Mouse (Mus musculus): ENCODE measurements around the gene Dnmt1.
A peak's percentile ranks its signal among the peaks of the same experiment; 100 is the strongest.

The Dnmt1 gene

DNA sequence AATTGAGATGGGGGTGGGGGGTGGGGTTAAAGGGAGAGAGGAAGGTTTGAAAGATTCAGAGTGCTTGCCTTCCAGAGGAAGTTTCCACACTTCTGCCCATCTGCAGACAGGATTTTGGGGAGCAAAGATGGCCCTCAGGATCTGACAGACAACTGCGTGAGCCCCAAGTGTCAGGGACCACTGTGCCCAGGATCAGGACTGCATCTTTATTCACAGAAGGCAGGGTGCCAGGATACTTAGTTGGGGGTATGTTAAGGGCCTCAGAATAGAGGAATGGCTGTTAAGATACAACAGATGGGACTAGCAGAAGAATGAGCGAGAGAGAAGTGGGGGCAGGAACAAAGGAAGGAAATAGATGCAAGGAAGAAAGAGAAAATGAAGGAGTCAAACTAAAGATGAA, 73.1 kb downstream of the Dnmt1 start:
- DNase-seq (ENCODE audit: low read depth, low spot score) = no peak

DNA sequence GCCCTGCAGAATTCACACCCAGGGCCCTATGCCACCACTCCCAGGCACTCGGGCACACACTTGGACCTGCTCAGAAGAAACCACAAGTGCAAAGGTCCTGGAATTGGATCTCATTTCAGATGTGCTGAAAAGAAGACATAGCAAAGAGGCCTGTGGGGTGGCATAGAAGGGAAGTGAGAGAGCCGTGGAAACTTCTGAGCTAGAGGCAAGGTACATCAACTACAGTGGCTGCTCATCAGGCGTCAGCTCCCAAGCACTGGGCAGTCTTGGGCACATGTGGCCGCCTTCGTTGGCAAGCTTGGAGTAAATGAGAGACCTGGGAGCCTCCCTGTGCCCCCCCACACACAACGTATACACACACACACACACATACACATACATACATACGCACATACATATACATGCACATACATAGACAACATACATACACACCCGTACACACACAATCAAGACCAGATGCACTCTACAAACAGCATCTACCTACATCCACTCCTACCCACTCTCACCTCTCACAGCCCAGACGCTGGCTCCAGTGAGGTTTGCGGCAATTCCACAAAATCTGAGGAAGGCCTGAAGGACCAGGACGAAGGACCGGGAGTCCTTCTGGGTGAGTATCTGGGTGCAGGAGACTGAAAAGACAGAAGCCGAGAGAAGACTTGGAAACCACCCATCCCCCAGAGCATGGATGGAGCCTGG, 80.4 kb downstream of the Dnmt1 start, which contains the start of gene Angptl6:
Angptl6 (minus strand) TSS at position 631 of the 696 bp plus-strand sequence.
- DNase-seq (ENCODE audit: low read depth, low spot score) = no peak

DNA sequence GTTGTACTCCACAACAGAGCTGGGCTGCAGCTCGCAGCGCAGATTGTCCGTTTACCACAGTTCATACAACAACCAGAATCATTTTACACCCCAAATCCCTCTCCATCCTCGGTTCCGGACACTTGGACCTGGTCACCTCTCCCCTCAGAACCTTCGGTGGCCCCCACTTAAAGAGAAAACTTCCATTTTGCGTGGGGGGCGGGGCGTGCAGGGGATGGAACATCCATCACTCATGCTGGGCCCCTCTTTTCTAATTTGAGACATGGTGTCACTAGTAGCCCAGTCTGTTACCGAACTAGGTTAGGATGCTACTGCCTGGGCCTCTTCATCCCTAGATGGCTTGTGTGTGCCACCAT, 81.0 kb downstream of the Dnmt1 start:
- no peak for DNase-seq (ENCODE audit: low read depth, low spot score)

DNA sequence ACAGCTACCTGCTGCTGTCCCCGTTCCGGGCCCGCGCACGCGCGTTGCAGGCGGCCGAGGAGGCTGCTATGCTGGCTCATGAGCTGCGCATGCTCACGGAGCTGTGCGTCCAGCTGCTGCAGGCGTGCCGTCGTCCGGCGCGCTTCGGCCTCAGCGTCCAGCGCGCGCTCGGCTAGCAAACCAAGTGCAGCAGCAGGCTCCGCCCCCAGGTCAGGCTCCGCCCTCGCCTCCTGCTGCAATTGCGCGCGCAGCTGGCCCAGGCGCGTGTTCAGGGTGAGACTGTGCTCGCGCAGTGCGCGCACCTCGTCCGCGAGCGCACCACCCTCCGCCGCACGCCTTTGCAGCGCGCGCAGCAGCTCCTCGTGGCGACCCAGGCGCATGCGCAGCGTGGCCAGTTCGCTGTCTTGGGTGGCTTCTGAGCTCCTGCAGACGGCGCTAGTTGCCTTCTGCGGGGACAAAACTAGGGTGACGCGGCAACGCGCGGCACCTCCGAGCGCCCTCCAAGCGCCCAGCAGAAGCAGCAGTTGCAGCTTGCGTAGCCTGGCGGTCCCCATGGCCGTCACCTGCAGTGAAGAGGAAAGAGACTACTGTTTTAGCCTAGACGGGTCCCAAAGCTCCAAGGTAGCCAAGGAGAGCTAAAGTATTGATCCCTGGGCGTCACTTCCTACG, 81.5 kb downstream of the Dnmt1 start:
- peak; percentile 100 for DNase-seq (ENCODE audit: low read depth, low spot score)

DNA sequence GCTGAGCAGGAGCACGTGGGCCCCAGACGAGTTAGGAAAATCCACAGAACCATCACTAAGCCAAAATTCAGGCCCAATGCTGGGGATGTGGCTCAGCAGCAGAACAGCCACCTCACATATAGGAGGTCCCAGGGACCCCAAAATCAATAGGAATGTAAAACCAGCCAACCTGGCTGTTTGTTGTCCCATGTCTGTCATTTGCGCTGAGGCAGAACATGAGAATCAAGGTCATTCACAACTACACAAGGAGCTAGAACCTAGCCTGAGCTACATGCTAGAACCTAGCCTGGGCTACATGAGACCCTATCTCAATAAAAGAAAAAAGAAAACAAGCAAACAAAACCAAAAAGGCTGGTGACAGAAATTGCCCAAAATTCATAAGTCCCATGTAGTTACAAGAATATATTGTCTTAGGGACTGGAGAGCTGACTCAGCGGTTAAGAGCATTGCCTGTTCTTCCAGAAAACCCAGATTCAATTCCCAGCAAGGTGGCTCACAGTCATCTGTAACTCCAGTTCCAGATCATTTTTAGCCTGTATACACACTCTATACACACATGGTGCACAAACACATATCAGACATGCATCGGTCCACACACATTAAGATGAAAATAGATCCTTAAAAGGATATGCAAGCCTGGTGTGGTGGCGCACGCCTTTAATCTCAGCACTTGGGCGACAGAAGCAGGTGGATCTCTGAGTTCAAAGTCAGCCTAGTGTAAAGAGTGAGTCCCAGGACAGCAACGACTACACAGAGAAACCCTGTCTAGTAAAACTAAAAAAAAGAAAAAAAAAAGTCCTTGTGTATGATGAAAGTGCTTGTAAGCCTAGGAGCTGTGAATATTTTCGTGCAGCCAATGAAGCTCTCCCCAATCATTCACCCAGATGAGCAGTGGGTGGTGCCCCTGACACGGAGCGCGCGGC, 82.3 kb downstream of the Dnmt1 start:
- no peak for DNase-seq (ENCODE audit: low read depth, low spot score)

DNA sequence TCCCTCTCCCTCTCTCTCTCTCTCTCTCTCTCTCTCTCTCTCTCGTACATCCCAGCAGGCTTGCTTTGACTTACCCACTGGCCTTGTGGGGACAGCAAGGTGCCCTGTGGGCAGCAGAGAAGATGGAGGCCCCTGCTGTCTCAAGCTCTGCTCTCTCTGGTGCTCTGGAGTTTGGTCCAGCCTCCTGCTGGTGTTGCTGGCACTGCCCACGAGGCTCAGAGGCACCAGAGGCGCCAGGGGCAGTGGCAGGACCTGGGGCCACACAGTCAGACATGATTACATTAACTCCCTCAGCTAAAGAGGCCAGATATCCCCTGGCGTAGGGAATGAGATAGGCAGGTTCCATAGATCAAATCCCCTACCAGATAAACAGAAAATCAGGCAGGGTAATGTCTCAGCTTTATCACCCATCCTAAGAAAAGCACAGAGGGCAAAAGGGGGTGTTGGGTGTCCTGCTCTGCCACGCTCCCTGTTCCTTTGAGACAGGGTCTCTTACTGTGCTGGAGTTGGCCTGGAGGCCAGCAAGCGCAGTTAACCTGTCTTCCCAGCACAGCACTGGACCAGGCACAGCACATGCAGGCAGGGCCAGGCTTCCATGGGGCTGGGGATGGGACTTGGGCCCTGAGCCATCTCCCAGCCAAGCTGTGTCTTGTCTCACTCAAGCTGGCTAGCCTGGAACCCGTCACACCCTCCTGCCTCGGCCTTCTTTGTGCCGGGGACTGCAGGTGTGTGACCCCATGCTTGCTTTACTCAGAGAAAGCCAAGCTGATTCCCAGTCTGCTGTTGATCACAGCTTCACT, 83.2 kb downstream of the Dnmt1 start:
- no peak for DNase-seq (ENCODE audit: low read depth, low spot score)

DNA sequence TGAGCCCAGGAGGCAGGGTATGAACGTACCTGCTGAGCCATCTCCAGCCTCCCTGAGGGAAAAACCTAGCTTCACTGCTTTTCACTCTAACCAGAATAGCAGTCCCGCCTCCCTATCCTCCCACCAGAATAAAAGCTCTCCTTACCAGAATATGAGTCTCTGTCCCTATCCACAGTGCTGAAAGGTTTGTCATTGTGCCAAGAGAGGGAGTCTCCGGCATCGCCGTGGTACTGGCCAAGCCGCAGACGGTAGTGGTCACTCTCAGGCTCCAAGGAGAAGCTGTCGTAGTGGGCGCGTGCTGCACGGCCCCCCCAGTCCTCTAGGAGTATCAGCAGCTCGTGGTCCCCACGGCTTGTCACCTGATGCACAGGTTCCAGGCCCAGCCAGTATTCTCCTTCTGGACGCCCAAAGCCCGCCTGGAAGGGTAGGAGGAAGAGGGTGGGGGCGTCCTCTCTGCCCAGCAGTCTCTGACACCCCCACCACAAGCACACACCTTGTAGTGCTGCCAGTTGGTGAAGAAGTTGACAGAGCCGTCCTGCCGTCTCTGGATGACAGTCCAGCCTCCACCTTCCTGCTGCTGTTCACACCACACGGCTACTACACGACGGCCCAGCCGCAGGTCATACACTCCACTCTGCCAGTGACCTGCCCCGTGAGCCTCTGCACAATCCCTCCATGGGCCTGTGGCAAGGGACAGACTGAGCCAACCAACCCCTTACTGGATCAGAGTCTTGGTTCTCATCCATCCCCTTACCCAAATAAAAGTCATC, 84.5 kb downstream of the Dnmt1 start:
- no peak for DNase-seq (ENCODE audit: low read depth, low spot score)

DNA sequence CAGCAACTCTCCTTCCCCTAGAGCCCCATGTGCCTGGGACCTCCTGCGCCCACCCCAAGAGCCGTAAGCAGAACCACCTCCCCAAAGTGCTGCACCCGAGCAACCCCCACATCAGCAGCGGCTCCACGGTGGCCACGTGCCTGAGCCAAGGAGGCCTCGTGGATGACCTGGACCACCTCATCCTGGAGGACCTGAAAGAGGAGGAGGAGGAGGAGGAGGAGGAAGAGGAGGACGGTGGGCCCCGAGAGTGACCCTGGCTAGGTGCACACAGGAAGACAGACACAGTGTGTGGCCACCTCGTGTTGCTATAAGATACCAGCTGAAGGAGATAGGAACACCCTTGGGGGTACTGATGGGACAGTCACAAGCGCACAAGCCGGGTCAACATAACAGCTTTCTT, 86.2 kb downstream of the Dnmt1 start:
- no peak for DNase-seq (ENCODE audit: low read depth, low spot score)

DNA sequence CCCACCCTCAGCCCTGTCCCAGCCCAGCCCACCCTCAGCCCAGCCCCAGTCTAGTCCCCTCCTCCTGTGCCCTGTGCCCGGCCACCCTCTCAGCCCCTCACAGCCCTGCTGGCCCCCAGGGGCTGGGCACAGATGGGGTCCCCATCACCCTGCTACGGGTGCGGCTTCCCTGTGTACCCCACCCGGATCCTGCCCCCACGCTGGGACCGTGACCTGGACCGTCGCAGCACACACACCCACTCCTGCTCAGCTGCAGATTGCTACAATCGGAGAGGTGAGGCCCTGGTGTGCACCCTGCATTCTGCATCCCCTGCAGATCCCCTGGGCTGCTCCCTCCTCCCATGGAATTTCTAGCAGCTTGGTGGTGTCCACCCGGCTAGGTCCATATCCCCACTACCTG, 86.7 kb downstream of the Dnmt1 start:
- no peak for DNase-seq (ENCODE audit: low read depth, low spot score)

DNA sequence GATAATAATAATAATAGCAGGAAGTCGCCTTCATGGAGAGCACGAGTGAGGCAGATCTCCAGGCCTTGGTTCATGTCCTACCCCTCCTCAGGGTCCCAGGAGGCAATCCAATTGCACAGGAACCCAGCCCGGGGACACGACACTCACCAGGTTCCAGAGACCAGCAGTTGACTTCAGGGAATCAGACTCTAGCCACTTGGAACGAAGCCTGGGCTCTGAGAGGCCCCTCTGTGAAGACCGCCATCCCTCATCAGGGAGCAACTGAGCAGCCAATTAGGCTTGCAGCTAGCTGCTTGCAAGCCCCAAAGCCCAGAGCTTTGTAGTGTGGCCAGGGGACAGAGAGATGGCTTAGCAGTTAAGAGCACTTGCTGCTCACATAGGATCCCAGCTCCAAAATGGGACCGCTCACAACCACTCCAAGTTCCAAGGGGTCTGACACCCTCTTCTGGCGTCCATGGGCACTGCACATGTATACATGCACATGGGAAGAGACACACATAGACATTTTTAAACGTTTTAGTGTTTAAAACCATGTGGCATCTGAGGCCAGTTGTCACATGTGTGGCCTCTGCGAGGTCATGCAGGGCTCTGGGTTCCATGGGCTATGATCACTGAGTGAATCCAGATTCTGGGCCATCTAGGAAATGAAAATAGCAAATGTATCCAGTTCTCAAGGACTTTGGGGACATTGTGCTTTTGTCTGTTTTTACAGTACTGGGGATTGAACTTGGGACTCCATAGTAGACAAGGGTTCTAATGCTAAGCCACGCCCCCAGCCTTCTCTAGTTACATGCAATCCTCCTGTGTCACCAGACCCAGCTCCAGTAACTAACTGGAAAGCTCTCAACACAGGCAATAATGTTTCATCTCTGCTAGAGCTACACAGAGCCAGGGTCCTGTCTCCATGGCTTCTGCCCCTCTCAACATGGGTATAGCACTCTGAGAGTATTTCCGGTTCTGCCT, 89.2 kb downstream of the Dnmt1 start:
- no peak for DNase-seq (ENCODE audit: low read depth, low spot score)

DNA sequence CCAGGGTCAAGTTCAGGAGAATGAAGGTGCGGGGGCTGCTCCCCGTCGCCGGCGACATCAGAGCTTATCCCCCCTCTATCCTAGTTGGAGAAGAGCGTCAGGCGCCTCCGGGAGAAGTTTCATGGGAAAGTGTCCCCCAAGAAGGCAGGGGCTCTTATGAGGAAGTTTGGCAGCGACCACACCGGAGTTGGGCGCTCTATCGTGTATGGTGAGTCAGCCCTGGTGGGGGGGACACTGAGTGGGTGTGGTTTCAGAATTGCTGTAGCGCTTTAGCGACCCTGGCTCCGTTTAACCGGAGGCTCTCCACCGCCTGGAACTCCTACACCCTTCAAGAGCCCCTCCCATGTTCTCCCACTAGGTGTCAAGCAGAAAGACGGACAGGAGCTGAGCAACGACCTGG, 90.4 kb downstream of the Dnmt1 start:
- DNase-seq (ENCODE audit: low read depth, low spot score) = peak; percentile 41

DNA sequence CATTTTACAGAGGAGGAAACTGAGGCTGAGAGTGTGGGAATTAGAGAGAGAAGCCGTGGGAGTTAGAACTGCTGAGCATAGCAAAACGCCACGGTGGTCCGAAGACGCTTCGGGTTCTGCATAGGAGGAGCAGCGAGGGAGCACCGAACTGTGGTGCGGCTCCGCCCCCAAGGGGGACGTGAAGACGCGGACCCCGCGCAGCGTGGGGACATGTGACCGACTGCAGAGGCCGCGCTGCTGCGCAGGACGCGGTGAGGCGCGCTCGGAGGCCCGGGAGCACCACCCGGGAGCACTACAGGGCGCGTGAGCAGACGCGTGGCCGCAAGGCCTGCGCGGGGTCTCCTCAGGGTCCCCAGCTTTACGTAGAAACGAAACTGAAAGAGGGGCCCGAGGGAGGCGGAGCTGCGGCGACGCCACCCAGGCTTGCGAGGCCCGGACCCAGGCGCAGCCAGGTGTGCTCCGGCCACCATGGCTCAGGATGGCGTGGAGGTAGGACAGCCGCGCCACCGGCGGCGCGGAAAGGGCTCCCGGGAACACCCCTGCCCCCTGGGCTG, 91.2 kb downstream of the Dnmt1 start, which contains the start of gene A230050P20Rik:
A230050P20Rik (plus strand) TSS at position 195 of the 554 bp plus-strand sequence.
- DNase-seq (ENCODE audit: low read depth, low spot score) = peak; percentile 77

DNA sequence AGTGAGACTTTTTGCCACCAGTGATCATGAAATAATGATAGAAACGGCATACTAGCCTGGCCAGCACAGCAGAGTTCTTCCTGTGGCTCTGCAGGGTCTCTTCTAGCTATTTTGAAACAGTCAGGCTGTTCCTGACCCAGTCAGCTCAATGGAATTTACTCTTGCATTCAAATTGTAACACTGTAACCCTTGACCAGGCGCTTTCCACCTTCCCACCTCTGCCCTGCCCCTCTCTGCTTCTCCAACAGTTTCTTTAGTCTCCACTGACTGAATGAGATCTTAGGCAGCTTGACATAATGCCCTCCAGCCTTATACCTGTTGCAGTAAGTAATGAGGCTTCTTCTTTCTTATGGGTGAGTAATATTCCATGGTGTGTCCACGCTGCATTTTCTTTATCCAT, 92.8 kb downstream of the Dnmt1 start:
- no peak for DNase-seq (ENCODE audit: low read depth, low spot score)

DNA sequence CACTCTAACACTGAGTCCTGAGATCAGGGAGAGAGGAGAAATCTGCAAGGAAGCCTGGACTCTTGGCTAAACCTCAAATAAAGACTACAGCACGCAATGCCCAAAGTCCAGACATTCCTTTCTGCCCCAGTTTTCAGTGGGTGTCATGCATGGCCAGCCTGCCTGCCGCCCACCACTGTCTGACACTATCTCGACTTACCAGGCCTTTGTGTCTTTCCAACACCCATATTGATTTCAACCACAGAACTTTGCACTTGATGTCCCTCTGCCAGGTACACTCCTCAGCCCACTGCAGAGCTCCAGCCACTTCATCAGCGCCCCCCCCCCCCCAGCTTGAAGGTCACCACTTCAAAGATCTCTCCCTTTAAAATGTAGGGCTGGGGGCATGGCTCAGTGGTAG, 97.5 kb downstream of the Dnmt1 start:
- DNase-seq (ENCODE audit: low read depth, low spot score) = no peak

DNA sequence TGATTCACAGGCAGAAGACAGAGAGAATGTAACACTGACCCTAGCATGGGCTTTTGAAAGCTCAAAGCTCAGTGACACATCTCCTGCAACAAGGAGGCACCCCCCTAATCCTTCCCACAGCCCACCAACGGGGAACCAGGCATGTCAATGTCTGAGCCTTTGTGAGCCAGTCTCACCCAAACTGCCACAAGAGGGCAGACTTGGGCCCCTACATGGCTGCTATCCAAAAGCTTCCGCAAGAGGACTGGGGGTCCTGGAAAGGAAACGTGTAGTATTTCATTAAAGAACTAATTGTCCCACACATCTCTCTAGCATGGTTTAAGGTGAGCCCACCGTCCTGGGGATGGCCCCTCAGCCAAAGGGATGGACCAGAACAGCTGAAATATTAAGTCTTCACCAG, 97.9 kb downstream of the Dnmt1 start:
- DNase-seq (ENCODE audit: low read depth, low spot score) = peak; percentile 66

DNA sequence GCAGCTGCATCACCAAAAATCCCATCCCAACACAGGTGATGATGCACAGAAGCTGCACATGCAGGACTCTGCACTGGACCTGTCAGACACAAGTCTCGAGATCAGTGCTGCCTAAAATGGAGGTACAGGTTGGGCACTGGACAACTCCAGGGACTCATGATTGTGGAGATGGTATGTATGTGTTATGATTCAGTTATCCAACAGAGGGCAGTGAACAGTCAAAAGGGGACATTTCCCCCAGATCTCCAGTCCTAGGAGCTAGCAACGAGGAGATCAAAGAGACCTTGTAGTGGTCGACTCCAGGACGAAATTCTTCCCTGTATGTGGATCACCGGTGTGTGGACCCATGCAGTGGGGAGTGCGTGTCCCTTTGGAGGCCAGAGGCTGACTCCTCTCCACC, 99.8 kb downstream of the Dnmt1 start:
- no peak for DNase-seq (ENCODE audit: low read depth, low spot score)

Data from CD4-positive, CD25-positive, alpha-beta regulatory T cell, adult 2 months (primary cell).